Mouse (Mus musculus): ENCODE results near the gene Gm8773. TPM values are rescaled to one million over a fixed set of nuclear protein-coding genes. Genes with fewer than 3 reads are reported as not detected.

Gm8773 gene
- total RNA-seq, 2 experiments from 2014 or later: not detected

DNA sequence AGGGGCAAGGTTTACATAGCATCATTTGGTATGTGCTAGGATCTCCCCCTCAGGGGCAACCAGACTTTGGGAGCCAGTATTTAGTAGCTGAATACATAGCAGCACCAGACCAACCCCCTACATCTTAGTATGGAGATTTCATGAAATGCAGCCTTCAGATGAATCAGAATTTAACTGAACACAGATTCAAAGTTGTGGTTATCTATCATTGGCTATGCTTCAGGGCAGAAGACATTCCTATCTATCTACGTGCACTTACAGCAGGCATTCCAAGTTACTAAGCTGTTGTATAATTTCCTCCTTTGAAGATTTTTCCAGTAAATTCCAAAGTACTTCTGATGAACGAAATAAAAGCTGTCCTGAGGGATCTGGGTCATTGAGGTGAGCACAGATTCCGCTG lies 51.9 kb downstream of the Gm8773 start:
- TF ChIP-seq CTCF (conservative IDR thresholded peaks at IDR 0.05): no peak
- no peak for DNase-seq (ENCODE audit: low spot score in 2 of 2)

More for the DNA sequence above, 51.9 kb downstream of the Gm8773 start:
- H3K27ac ChIP-seq: no peak overlapping the region
- H3K4me3 ChIP-seq: no peak overlapping the region

Other genes starting within 250 kb of the Gm8773 start
- gene Cdk14, start 153.5 kb upstream of the Gm8773 start, total RNA-seq (2021): 100 to 1,000 TPM; 258 to 269 TPM
- not detected for gene 1700015F17Rik, start 94.7 kb upstream of the Gm8773 start, total RNA-seq (2021)
- 10 to 100 TPM; 32.0 to 33.5 TPM for gene Cldn12, start 58.8 kb upstream of the Gm8773 start, total RNA-seq (2021)
- gene Gtpbp10, start 14.3 kb upstream of the Gm8773 start, total RNA-seq (2021): 10 to 100 TPM; 10.1 TPM
- 10 to 100 TPM; 14.7 to 14.8 TPM for gene Cfap69, start 90.4 kb downstream of the Gm8773 start, total RNA-seq (2021)
- gene Steap2, start 120.8 kb downstream of the Gm8773 start, total RNA-seq (2021): 1 to 10 TPM; 5.3 to 7.1 TPM
- gene Steap1, start 175.5 kb downstream of the Gm8773 start, total RNA-seq (2021): under 1 TPM in 1 of 2 experiments, not detected in 1; 0.51 TPM

All from layer of hippocampus, adult 2 months (tissue).